Mouse (Mus musculus): Measurements from ENCODE around the gene Bnip1. TPM values are rescaled to one million over a fixed set of nuclear protein-coding genes. Genes with fewer than 3 reads are reported as not detected.

Bnip1 gene
- total RNA-seq, 4 experiments from 2014 or later = 24.8 to 36.2 (median 29.3) TPM

DNA sequence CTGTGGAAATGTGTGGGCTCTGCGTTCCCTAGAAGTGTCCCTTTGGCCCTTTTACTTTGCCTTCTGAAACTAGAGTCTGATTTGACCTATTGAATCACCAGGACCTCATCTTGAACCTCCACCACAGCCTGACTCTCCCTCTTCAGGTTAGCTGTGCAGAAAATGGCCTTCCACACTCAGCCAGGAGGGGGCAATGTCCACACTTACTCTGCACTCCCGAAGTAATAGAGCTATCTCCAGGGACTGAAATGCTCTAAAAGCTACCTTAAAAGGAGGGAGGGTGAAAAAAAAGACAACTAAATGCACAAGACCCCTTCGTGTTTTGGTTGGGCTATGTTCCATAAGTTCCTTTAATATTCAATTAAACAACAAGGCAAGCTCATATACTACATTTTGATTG is 13.9 kb downstream of the Bnip1 start:
- DNase-seq = peak; percentile 48

DNA sequence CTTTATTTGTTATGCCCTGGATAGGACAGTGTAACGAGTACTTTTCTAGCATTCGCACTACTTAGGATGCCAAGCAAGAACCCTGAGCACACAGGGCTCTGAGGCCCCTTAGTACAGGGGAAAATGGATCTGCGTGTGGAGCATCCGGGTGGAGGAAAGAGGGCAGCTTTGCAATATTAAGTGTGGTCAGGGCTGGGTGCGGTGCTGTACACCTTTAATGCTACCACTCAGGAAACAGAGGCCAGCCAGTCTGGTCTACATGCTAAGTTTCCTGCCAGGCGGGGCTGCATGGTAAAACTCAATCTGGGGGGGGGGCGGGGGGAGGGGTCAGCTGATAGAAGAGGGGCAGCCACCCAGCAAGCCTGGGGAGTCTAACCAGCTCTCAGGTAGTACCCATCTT is 14.5 kb downstream of the Bnip1 start:
- no peak for DNase-seq

DNA sequence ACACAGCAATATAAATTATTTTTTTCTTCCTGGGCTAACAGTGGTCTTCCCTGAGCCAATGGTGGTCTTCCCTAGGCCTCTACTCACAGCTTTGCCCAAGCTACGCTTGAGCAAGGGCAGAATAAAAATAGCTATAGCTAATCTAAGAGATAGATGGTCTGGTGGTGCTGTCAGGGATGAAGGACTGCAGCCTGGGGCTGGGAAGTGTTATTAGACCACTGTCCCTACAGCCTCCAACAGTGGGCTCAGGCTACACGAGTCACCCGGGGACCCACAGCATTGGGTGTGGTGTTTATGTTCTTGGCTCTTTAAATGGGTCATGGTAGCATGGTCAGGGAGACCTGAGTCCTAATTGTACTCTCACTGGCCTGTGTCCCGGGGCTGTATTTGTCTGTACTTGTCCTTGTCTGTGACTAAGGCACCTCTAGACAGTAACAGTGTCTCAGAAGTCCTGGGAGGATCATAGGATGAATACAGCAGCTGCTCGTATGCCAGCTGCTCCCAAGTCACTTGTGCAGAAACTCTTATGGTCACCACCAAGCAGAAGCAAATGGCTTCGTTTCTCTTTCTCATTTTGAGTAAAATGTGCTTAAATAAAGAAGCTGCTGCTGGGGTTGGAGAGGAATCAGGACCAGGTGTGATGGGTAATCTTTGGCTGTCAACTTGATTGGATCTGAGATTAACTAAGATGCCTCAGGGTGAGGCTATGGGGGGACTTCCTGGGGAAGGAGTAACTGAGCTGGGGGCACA is 16.7 kb downstream of the Bnip1 start:
- DNase-seq = no peak

DNA sequence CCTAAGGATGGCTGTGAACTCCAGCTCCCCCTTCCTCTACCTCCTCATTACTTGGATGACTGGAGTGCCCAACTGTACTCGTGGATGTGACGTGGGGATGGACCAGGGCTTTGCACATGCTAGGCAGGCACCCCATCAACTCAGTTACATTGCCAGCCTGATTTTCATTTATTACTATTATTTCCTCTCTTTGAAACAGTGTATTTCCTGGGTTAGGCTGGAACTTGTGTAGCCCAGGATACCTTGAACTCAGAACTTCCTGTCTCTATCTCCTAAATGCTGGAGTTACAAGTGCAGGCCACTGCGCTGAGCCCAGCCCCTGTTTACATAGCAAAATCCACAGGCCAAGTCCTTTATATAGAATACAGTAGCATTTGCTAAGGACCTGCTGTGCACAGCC is 22.0 kb downstream of the Bnip1 start:
- no peak for DNase-seq

DNA sequence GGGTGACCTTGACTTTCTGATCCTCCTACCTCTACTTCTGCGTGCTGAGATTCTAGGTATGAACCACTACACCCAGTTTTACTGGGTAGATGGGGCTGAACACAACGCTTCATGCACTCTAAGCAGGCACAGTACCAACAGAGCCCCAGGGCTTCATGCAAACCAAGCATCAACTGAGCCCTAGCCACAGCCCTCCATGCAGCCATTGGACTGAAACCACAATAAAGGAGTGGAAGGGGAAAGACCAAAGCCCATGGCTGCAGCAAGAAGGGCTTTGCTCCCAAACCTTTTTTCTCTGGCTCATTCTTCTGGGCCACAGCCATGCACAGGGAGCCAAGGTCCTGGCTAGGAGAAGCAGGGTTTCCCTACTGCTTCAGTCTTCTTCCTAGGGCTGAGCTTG is 31.7 kb downstream of the Bnip1 start:
- DNase-seq = no peak

DNA sequence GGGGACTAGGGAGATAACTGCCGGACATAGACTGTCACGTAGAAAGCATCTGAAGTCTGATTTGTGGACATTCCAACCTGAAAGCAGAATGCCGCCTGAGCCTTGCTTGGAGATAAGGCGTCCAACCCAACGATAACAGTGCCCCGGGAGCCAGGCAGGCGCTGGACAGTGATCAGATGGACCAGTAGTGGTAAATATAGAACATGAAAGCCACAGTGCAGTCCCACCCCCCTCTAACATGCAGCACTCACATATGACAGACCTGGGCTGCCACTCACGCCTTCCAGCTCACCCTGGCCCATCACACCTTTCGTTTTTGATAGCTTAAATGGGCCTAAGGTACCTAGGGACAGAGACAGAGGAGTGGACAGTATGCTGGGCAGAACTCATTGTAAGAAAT is 32.6 kb downstream of the Bnip1 start:
- DNase-seq = no peak

DNA sequence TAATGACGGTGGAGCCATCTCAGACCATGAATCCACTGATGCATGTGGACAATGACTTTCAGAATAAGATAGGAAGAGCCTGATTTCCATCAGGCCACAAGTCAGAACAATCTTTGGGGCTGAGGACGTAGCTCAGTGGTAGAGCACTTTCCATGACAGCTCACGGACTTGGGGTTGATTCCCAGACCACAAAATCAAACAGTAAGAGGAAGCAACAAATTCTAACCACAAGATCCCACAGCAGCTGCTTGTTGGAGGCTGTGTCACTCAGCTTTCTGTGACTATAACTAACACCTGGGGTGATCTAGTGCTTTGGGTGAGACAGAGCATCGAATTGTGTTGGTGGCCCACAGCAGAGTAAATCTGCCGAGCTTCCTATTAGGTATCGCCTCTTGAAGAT is 35.9 kb downstream of the Bnip1 start:
- no peak for DNase-seq

DNA sequence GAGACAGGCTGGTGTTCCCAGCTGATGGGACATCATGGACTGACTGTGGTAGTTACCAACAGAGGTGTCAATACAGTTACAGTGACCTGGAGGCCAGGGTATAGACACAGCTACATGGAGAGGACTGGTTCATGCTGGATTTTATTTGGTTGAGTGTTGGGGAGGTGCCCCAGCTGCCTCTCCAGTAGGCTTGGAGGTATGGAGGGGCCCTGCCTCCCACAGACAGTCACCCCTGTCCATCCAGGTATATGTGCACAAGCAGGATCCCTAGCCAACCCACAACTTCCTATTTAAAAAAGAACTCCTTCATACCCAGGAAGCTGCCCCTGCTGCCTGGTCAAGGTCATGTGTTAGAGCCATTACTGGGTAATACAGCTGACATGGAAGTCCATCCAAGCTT is 36.9 kb downstream of the Bnip1 start:
- no peak for DNase-seq

DNA sequence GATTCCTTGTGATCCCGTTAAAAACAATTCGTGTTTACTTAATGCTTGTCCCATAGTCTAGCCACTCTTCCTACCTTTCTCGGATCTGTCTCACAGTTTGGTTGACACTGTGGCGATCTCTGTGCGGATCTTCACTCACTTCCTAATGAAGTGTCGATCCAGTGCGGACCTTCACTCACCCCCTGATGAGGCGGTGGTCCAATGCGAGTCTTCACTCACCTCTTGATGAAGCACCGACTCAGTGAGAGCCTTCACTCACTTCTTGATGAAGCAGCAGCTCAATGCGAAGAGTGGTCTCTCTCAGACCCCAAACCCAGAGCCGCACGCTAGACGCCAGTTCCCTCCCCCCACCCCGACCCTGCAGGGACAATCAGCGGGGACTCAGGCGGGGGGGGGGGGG is 45.3 kb downstream of the Bnip1 start:
- no peak for DNase-seq

DNA sequence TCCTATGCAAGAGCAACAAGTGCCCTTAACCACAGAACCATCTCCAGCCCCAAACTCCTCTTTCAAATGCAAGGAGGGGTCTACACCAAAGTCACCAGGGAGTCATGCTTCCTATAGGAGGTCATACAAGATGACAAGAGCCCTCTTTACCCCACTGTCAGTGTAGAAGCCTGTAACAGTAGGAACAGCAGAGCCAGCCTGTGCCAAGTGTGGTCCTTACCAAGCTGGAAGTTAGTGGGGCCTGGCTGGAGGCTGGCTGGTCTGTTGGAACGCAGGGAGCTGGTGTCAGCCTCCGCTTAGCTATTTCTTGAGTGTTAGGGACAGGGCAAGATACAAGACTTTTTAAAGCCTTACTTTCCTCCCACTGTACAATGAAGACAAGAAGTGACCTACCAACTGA is 52.9 kb downstream of the Bnip1 start:
- no peak for DNase-seq

DNA sequence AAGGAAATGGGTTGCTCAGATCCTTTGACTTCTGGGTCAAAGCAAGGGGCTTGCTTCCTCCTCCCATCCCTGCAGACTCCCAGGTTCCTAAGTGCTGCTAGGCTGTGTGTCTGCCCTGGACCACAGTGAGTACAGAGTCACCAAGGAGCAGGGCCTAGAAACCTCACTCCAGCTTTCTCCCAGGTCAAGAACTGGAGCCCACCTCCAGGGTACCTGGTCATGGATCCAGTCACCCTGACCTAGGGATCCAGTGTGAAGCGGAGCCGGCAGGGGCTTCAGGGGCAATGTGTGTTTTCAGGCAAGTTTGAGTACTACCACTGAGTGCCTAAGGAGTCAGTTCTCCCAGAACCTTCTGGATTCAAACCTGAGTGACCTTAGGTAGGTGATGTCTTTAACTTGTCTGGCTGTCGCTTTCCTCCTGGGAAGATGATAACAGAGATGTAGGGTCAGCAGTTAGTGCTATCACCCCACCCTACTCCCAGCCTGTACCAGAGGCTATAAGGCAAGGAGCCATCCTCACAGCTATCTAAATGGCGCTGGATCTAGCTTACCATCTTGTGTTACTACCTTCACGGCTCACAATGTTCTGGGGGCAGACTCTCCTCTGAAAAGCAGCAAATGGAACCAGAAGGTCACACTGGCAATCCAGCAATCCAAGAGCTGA is 53.6 kb downstream of the Bnip1 start:
- DNase-seq = no peak

DNA sequence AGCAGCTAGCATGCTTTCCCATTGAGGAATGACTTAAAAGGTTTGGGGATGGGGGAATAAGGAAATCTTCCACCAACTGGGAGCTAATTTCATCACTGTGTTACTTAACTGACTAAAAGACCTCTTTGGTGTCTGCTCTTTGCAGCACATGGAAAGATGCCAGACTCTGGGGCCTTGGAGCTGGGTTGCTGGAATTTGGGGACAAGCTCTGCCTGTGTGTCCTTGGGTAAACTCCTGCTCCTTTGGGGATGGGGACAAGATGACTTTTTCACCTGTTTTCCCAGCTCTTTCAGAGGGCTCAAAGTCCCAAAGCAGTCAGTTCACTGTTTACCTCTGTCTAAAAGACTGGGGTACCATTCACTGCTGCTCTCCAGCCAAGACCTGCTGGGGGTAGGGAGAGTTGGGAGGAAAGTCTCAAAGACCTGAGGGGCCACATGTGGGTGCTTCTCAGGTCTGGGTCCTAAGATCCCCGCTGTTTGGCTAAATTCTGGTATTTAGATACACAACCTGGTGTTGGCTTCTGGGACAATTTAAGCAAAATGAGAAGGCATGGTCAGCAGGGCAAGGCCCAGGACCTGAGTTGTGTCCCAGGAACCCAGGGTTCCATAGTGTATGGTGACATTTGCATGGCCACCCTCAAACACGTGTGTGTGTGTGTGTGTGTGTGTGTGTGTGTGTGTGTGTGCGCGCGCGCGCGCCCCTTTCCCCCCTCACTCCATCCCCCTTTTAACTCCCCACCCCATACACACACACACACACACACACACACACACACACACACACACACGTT is 54.3 kb downstream of the Bnip1 start:
- no peak for DNase-seq

DNA sequence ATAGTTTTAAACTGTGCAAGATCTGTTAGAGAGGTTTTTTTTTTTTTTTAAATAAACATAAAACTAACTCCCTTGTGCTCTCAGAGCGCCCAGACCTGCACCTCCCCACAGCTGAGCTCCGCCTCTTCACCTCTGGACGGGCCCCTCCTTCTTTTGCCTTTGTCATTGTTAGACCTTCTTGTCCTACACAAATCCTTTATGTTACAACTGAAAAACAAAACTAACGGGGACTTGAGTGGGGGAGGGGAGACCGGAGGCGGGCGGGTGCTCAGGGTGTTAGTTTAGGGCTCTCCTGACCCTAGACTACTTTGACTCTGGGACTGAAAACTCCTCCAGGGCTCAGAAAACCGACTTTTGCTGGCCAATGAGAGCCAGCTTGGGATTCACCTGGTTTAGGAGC is 55.1 kb downstream of the Bnip1 start:
- DNase-seq = no peak

DNA sequence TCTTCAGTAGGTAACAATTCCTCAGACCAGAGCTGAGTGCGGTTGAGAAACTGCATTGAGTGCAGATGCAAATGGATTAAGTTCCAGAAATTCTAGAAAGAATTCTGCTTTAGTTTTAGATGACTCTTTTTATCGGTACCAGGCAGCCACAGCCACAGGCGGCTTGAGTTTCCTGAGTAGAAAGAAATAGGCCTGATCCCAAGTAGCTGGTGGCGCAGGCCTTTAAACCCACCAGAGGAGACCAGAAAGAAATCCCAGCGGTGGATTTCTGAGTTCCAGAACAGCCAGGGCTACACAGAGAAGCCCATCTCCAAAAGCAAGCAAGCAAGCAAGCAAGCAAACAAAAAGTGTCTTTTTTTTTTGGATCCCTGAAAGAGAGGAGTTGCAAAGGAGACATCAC is 55.5 kb downstream of the Bnip1 start:
- no peak for DNase-seq

DNA sequence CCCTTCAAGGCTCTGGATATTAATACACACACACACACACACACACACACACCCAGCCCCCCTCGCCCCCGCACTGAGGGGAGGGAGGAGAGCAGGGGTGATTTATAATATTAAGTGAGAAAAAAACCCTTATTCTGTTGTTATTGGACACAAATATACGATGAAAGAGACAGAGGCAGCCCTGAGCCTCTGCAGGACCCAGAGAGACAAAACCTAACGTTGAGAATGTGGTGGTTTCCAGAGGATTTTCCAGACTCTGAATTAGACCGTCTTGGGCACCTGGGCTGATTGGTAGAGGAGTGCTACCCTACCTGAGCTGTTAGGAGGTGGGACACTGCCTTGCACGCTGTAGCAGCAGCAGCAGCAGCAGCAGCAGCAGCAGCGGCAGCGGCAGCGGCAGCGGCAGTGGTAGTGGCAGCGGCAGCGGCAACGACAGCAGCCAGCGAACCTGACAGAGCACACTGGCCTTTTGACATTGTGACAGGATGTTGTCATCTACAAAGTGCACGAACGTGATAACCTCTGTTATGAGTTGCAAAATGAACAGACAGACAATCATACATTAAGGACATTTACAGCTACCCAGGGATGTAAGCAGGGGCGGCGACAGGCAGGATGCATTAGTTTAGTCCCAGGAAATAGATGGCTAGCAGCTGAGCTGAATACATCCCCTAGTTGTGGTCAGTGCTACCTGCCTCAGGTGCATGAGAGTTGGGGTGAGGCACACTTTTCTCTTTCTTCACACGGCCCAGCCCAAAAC is 56.1 kb downstream of the Bnip1 start:
- DNase-seq = no peak

DNA sequence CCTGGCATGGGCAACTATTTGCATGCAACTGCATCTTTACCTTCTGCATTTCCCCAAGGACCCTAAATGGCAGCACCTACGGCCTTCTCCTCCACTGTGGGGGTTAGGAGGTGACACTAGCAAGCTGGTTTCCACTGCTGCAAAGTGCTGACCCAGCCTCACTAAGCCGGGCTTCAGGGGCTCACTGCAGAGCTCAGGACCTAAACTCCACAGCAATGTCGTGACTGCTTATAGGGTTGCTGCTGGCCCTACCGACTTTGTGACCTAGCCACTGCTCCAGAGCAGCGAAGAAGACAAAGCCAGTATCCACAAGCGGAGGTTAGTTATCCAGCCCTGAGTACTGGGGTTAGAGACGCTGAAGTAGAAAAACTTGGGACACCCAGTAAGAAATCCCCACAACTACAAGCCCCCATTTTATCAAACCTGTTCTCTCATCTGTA is 56.7 kb downstream of the Bnip1 start:
- DNase-seq = no peak

DNA sequence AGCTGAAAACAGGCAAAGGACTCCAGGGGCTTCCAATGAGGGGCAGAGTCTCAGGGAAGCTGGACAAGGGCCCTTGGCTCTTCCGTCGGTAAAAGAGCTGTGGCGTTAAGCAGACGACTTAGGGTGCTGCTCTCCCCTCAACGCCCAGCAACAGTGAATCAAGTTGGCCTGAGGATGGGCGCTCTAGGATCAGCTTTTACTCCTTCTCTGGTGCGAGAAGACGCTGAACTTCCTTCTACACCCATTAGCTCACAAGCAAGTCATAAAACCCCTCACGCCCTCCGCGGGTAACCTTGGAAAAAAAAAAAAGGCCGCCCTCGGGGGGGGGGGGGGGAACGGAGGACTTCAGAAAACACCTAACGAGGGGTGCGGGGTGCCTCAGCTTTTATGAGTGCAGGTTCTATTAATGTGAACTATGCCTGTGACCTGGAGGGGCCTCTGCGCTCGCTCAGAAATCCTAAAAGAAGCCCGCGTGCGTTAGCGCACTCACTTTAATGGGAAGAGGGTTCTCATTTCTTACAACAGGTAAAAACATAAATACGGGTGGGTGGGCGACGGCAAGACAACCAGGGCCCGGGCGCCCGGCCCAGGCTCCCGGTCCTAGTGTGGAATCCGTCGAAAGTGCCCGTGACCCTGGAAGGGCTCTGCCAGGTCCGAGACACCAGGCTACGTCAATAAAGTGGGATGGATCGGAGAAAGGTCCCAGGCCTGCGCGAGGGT is 57.5 kb downstream of the Bnip1 start:
- no peak for DNase-seq

DNA sequence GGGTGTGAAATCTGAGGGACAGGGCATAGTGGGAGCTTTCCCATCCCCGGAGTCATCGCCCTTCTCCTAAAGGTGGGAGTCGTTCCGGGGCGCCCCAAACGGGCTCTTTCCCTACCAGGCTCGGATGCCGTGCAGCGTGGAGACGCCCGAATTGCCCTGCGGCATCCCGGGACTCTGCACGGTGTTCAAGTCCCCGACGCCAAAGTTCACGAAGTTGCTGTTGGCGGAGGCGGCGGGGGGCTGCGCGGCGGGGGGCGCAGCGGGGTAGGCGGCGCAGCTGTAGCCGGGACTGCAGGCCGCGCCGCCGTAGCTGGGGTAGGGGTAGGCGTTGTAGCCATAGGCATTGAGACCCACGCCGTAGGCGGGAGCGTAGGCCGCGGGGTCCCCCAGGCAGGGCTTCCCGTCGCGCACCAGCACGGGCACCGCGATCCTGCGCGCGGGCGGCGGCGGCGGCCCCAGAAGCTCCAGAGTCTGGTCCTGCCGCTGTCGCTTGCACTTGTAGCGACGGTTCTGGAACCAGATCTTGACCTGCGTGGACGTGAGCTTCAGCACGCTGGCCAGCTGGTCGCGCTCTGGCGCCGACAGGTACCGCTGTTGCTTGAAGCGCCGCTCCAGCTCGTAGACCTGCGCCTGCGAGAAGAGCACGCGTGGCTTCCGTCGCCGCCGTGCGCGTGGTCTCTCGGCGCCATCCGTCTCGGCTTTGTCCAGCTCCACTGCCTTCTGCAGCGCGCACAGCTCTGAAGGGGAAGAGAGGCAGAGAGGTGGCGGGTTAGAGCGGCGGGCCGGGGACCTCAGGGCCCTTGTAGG is 58.2 kb downstream of the Bnip1 start:
- DNase-seq = no peak

DNA sequence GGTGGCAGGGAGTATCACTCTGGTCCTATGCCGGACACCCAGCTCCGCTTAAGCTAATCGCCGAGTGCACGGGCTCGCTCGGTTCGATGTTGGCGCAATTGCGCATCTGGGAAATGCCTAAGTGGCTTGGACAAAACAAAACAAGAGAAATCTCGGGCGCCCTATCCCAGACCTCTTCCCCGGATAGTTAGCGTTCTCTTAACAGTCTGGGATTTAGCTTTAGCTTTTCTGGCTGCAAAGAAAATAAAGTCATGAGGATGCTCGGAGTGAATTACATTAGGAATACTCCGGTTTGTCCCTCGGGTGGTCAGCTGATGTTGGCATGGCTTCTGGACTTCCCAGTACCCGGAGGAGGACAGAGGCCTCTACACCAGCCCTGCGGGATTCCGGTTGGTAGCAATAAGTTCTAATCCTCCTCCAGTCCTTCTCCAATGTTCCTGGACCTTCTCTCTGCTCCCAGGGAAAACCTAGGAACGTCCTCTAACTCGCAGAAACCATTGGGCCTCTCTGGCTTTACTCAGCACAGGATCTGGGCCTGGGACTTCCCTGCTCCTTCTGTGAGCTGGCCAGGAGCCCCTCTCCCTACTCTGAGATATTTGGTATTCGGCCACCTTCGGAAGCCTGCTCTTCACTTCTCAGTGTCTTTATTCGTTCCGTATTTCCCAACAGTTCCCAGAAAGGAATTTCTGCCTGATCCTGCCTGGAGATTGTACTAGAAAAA is 59.0 kb downstream of the Bnip1 start:
- DNase-seq = no peak

DNA sequence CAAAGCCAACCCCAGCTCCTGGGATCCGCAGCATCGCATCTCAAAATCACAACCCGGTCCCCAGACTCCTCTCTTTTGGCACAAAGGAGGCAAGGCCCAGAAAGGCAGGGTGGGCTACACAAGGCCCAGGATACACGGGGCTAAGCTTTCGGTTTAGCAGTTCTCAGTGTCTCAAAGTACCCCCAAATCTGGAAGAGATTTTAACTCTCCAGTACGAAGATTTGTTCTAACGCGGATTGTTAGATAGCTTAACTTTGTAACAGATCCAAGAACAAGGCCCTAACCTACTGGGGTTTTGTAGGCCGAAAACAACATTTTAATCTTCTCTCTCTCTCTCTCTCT is 59.5 kb downstream of the Bnip1 start:
- DNase-seq = no peak

Data from adrenal gland, adult 8-10 months (tissue).